Mouse (Mus musculus) left cerebral cortex, adult 9 months (tissue): ENCODE results near the gene Smim1.

Experiments used
- DNase-seq, 2 experiments: peaks; one replicate each; pipeline ENCODE4 v3.0.0; 2022; ENCODE audit warnings: low spot score in 2 of 2

The Smim1 gene

GRCm38 (mm10) chr4:154021432-154021831, 4.6 kb downstream of the Smim1 start:
- no peak for DNase-seq

- DNase-seq: peak in 1 of 2 experiments; percentile 60
These were observed 6.5 kb downstream of the Smim1 start for GRCm38 (mm10) chr4:154019571-154019970.

- no peak for DNase-seq
These were observed 10.6 kb downstream of the Smim1 start for GRCm38 (mm10) chr4:154015476-154015875.

GRCm38 (mm10) chr4:154012132-154012882, 13.7 kb downstream of the Smim1 start:
- no peak for DNase-seq

GRCm38 (mm10) chr4:154011646-154012089, 14.4 kb downstream of the Smim1 start, which contains the start of gene Lrrc47:
TSS of gene Lrrc47 (plus strand) at chr4:154011731.
- peak in 1 of 2 experiments; percentile 79 for DNase-seq

- no peak for DNase-seq
These were observed 15.0 kb downstream of the Smim1 start for GRCm38 (mm10) chr4:154010907-154011645.

- no peak for DNase-seq
These were observed 18.3 kb downstream of the Smim1 start for GRCm38 (mm10) chr4:154007759-154008158.

- DNase-seq: no peak
These were observed 19.8 kb downstream of the Smim1 start for GRCm38 (mm10) chr4:154006264-154006663.

- DNase-seq: no peak
These were observed 20.5 kb downstream of the Smim1 start for GRCm38 (mm10) chr4:154005488-154005887.

GRCm38 (mm10) chr4:153993505-153993904, 32.5 kb downstream of the Smim1 start:
- no peak for DNase-seq

GRCm38 (mm10) chr4:153992715-153993114, 33.3 kb downstream of the Smim1 start:
- DNase-seq: no peak

- DNase-seq: peak in 1 of 2 experiments; percentile 21
These were observed 45.6 kb downstream of the Smim1 start for GRCm38 (mm10) chr4:153980470-153980869.

- DNase-seq: no peak
These were observed 46.8 kb downstream of the Smim1 start for GRCm38 (mm10) chr4:153979243-153979642.

GRCm38 (mm10) chr4:153975768-153976167, 50.3 kb downstream of the Smim1 start:
- DNase-seq: no peak

- DNase-seq: no peak
These were observed 50.8 kb downstream of the Smim1 start for GRCm38 (mm10) chr4:153975292-153975662.

- DNase-seq: peak; percentile 80 to 96
These were observed 51.4 kb downstream of the Smim1 start, which contains the start of the genes Dffb and Cep104 for GRCm38 (mm10) chr4:153974431-153975291. TSS of gene Dffb (minus strand) at chr4:153975126. TSS of gene Cep104 (plus strand) at chr4:153975194.
